Mouse (Mus musculus): ENCODE measurements around the gene Ruvbl2.

The Ruvbl2 gene

DNA sequence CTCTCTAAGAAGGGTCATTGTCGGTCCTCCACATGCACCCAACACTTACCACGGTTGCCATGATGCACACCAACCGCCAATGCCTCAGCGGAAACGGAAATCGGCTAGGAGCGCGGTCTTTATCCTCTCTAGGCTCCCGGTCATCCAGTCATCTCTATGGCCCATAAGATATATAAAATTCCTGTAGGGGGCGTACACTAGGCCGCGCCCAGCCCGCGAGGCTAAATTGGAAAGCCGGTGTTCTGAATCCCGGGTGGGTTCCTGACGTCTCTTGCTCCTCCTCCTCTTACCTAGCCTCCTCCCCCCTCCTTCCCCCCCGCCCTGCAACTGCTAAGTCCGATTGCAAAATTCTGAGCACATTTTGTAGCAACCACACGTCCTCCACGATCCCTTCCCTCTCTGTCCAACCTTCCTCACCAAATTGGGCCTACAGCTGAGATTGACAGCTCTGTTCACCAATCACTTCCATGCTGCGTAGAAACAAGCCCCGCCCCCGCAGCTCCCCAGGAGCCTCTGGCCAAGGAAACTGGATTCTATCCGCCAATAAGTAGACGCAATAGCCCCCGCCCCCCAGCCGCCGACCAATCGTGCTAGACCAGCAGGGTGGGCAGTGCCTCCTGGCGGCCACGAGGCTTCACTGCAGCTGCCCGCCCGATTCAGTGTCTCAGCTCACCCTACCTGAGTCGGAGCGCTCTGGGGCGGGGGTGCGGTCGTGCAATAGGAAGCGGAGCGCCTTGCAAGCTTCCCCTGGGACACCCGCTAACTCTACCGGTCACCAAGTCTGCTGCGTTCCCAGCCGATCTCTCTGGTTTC, 3.5 kb downstream of the Ruvbl2 start, which contains the start of gene Gys1:
Gene Gys1, plus strand, starts transcription at position 642 of the 813 bp plus-strand sequence.
- peak; percentile 85 for ATAC-seq (ENCODE audit: insufficient number of reproducible peaks, low FRiP score, low TSS enrichment)

GRCm38 (mm10) chr7:45433835-45434202, 4.1 kb downstream of the Ruvbl2 start:
- no peak for ATAC-seq (ENCODE audit: insufficient number of reproducible peaks, low FRiP score, low TSS enrichment)

DNA sequence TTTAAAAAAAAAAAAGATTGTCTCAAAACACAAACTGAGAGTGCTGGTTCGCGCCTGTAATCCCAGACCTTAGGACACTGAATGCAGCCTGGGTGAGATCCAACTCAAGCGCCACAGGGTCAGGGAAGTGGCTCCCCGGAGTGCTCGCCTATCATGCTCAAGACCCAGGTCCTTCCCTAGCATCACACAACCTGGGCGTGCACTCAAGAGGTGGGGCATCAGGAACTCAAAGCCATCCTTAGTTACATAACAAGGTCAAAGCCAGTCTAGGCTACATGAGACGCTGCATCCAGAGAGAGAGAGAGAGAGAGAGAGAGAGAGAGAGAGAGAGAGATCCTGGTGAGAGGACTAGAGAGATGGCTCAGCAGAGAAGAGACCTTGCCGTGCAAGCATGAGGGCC, 11.3 kb downstream of the Ruvbl2 start:
- no peak for ATAC-seq (ENCODE audit: insufficient number of reproducible peaks, low FRiP score, low TSS enrichment)

DNA sequence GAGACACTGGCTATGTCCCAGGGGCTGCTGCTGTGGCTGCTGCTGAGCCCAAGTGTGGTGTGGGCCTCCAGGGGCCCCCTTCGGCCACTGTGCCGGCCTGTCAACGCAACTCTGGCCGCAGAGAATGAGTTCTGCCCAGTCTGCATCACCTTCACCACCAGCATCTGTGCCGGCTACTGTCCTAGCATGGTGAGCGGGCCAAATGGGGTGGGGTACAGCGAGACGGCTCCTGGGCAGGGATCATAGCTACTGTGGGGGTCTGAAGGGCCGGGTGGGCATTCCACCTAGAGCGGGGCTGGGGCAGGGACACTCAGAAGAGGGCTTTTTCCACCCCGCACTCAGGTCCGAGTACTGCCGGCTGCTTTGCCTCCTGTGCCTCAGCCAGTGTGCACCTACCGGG, 16.7 kb downstream of the Ruvbl2 start:
- ATAC-seq (ENCODE audit: insufficient number of reproducible peaks, low FRiP score, low TSS enrichment), result no peak

GRCm38 (mm10) chr7:45420615-45420919, 17.3 kb downstream of the Ruvbl2 start, which contains the start of gene Lhb:
Lhb (plus strand) TSS chr7:45420820.
- no peak for ATAC-seq (ENCODE audit: insufficient number of reproducible peaks, low FRiP score, low TSS enrichment)

- no peak for ATAC-seq (ENCODE audit: insufficient number of reproducible peaks, low FRiP score, low TSS enrichment)
Measured at GRCm38 (mm10) chr7:45419859-45420614, 17.9 kb downstream of the Ruvbl2 start.

- no peak for ATAC-seq (ENCODE audit: insufficient number of reproducible peaks, low FRiP score, low TSS enrichment)
Measured at GRCm38 (mm10) chr7:45417962-45418492, 19.9 kb downstream of the Ruvbl2 start.

DNA sequence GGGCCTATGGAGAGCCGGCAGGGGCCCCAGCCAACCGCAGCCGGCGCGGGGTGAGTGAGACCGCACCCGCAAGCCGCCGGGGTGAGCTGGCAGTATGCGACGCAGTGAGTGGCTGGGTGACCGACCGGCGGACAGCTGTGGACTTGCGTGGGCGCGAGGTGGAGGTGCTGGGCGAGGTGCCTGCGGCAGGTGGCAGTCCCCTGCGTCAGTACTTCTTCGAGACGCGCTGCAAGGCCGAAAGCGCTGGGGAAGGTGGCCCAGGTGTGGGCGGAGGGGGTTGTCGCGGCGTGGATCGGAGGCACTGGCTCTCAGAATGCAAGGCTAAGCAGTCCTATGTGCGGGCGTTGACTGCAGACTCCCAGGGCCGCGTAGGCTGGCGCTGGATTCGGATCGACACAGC, 22.3 kb downstream of the Ruvbl2 start:
- ATAC-seq (ENCODE audit: insufficient number of reproducible peaks, low FRiP score, low TSS enrichment), result no peak

DNA sequence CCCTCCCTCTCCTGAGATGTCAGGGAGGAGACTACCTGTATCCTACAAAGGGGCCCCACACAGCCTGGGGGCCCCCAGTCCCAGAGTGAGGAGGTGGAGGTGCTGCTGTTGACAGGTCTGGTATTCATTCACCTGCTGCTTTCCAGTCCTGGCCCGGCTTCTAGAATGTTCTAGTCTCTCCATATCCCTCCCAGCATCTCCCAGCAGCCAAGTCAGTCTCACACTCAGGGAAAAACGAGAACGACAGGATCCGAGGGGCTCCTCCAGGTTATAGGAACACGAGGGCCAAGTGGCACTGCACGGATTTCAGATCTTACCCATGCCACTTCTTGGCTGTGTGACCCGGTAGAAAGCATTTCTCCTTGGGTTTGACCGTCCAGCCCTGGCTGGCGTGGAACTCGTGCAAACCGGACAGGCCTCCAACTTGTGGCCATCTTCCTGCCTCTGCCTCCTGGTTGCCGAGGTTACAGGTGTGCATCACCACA, 23.1 kb downstream of the Ruvbl2 start:
- no peak for ATAC-seq (ENCODE audit: insufficient number of reproducible peaks, low FRiP score, low TSS enrichment)

DNA sequence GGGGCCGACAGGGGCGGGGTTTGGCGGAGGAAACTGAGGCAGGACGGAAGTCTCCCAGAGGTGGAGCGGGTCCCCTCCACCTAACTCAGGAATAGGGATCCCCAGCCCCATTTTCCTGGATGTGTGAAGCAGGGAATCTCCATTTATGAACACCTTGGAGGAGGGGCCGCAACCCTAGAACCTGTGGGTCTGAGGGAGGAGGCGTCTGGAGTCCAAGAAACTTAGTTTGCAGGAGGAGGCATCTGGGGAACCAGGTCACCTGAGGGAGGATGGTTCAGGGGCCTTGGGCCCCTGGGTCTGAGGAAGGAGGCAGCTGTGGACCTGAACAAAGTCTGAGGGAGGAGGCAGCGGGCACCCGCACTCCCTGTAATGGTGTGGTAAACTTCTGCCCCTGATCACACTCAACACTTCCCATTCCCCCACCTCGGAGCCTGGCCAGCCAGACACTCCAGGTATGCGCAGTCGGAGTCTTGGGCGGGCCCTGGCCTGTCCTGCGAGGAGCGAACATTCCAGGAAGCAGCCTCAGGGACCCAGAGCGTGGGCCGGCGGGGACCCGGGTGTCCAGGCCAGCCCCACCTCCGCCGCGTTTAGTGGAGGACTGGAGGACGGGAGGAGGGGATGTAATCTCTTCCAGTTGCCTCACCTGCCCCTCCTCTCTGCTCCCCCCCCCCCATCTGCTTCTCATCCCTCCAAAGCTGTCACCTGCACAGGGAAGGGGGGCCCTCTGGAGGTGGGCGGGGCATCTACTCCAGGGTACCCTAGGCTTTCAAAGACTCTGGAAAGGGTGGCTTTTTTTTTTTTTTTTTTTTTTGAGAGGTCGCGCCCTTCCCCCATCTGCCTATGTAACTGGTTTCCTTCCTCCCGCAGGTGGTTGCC, 23.8 kb downstream of the Ruvbl2 start:
- no peak for ATAC-seq (ENCODE audit: insufficient number of reproducible peaks, low FRiP score, low TSS enrichment)

GRCm38 (mm10) chr7:45413113-45413863, 24.6 kb downstream of the Ruvbl2 start, which contains the start of gene Ntf5:
Ntf5 (plus strand) TSS chr7:45413695.
- no peak for ATAC-seq (ENCODE audit: insufficient number of reproducible peaks, low FRiP score, low TSS enrichment)

- no peak for ATAC-seq (ENCODE audit: insufficient number of reproducible peaks, low FRiP score, low TSS enrichment)
Measured at GRCm38 (mm10) chr7:45412421-45412820, 25.5 kb downstream of the Ruvbl2 start.

GRCm38 (mm10) chr7:45409497-45410163, 28.3 kb downstream of the Ruvbl2 start:
- no peak for ATAC-seq (ENCODE audit: insufficient number of reproducible peaks, low FRiP score, low TSS enrichment)

- no peak for ATAC-seq (ENCODE audit: insufficient number of reproducible peaks, low FRiP score, low TSS enrichment)
Measured at GRCm38 (mm10) chr7:45408949-45409348, 28.9 kb downstream of the Ruvbl2 start.

DNA sequence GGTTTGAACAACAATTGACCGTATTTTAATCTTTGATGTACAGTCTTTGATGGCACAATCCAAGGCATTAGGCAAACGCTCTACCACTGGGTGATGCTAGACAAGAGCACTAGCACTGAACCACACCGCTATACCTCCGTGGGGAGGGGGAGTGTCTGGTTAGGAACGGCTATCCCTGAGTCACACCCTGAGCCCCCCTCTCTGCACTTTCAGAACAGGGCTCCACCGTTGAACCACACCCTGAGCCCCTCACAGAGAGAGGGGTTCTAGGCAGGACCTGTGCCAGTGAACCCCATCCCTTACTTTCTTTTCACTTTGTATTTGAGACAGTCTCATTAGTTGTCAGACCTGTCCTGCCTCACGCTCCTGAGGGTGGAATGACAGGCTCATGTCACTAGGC, 29.5 kb downstream of the Ruvbl2 start:
- no peak for ATAC-seq (ENCODE audit: insufficient number of reproducible peaks, low FRiP score, low TSS enrichment)

GRCm38 (mm10) chr7:45407836-45408235, 30.1 kb downstream of the Ruvbl2 start:
- no peak for ATAC-seq (ENCODE audit: insufficient number of reproducible peaks, low FRiP score, low TSS enrichment)

- ATAC-seq (ENCODE audit: insufficient number of reproducible peaks, low FRiP score, low TSS enrichment), result no peak
Measured at GRCm38 (mm10) chr7:45406157-45407156, 31.4 kb downstream of the Ruvbl2 start.

Data from cerebellum, adult (tissue).